Mouse (Mus musculus) CH12.LX (cell line): Measurements from ENCODE around the gene Grcc10. TPM values are rescaled to one million over a fixed set of nuclear protein-coding genes. Genes with fewer than 3 reads are reported as not detected.

ENCODE experiments used
- DNase-seq: peaks from one replicate; pipeline ENCODE4 v3.0.0-alpha.2; 2013; ENCODE audit errors: extremely low read depth
- H3K27ac ChIP-seq: 2 replicates; pipeline ENCODE4 v1.5.1; 2012; ENCODE audit warnings: low read depth, mild to moderate bottlenecking, control low read depth, moderate library complexity; ENCODE audit not compliant: insufficient read depth
- H3K27me3 ChIP-seq: replicated peaks from 2 replicates; pipeline ENCODE3; 2012; ENCODE audit warnings: inconsistent platforms
- H3K36me3 ChIP-seq, 2 experiments: replicated peaks in 1 of 2; 2 replicates each; pipeline versions ENCODE3 to v1.6.1; 2012; ENCODE audit warnings: inconsistent platforms in 1 of 2, low read length in 1 of 2, mild to moderate bottlenecking in 1 of 2, mixed read lengths in 1 of 2, moderate library complexity in 1 of 2; ENCODE audit not compliant: control insufficient read depth in 1 of 2, insufficient read depth in 1 of 2
- H3K4me1 ChIP-seq, 2 experiments: 2 replicates each; pipeline ENCODE4 v1.6.1; 2012; ENCODE audit warnings: inconsistent platforms in 1 of 2, moderate library complexity in 1 of 2; ENCODE audit not compliant: insufficient read depth in 2 of 2, control insufficient read depth in 1 of 2
- H3K4me2 ChIP-seq: 2 replicates; pipeline ENCODE4 v1.6.1; 2012; ENCODE audit warnings: low read depth, mild to moderate bottlenecking, control low read depth; ENCODE audit not compliant: poor library complexity, insufficient read depth, severe bottlenecking
- H3K4me3 ChIP-seq, 3 experiments: fragments of 150-350 bp in 1 of 3; sonication (generic) in 1 of 3; replicated peaks in 1 of 3; 2 replicates each; pipeline versions ENCODE3 to v1.5.1; 2011 to 2012; ENCODE audit warnings: low read depth in 2 of 3, low read length in 2 of 3, mild to moderate bottlenecking in 2 of 3, moderate library complexity in 2 of 3, control low read depth in 1 of 3, improper control_type of control experiment in 1 of 3, inconsistent platforms in 1 of 3, mixed read lengths in 1 of 3; ENCODE audit not compliant: poor library complexity in 1 of 3
- H3K79me2 ChIP-seq: replicated peaks from 2 replicates; pipeline ENCODE4 v1.6.1; 2012; ENCODE audit warnings: mild to moderate bottlenecking, moderate library complexity; ENCODE audit not compliant: control insufficient read depth, poor library complexity, insufficient read depth, severe bottlenecking; ENCODE audit errors: extremely low read depth
- H3K9ac ChIP-seq: 2 replicates; pipeline ENCODE4 v1.6.1; 2012; ENCODE audit warnings: low read depth, mild to moderate bottlenecking, control low read depth, moderate library complexity; ENCODE audit not compliant: insufficient read depth
- H3K9me3 ChIP-seq: replicated peaks from 2 replicates; pipeline ENCODE3; 2012; ENCODE audit warnings: low read length, inconsistent platforms, mixed read lengths
- BHLHE40 ChIP-seq: IDR thresholded peaks from 2 replicates; pipeline ENCODE4 v1.6.1; 2011; ENCODE audit warnings: mild to moderate bottlenecking, low read depth, low read length, improper control_type of control experiment
- CHD1 ChIP-seq: IDR thresholded peaks from 2 replicates; pipeline ENCODE4 v1.6.1; 2012; ENCODE audit warnings: low read depth, low read length, improper control_type of control experiment, inconsistent platforms
- CTCF ChIP-seq, 2 experiments: IDR thresholded peaks in 1 of 2; conservative IDR thresholded peaks in 1 of 2; 2 replicates each; pipeline ENCODE4 v1.5.1; 2011 to 2012; ENCODE audit warnings: low read depth in 2 of 2, low read length in 2 of 2, improper control_type of control experiment in 1 of 2, inconsistent platforms in 1 of 2, mild to moderate bottlenecking in 1 of 2, moderate library complexity in 1 of 2
- E2F4 ChIP-seq: IDR thresholded peaks from 2 replicates; pipeline ENCODE4 v1.6.1; 2011; ENCODE audit warnings: low read depth, low read length, improper control_type of control experiment; ENCODE audit not compliant: insufficient replicate concordance
- EP300 ChIP-seq: IDR thresholded peaks from 2 replicates; pipeline ENCODE4 v1.6.1; 2011; ENCODE audit warnings: low read length, improper control_type of control experiment
- HCFC1 ChIP-seq: IDR thresholded peaks from 2 replicates; pipeline ENCODE4 v1.6.1; 2012; ENCODE audit warnings: low read depth, mild to moderate bottlenecking, inconsistent platforms, low read length, improper control_type of control experiment
- JUND ChIP-seq: conservative IDR thresholded peaks from 2 replicates; pipeline ENCODE4 v1.6.1; 2011; ENCODE audit warnings: low read depth, low read length, improper control_type of control experiment
- MAFK ChIP-seq: IDR thresholded peaks from 2 replicates; pipeline ENCODE4 v1.6.1; 2011; ENCODE audit warnings: low read length, improper control_type of control experiment; ENCODE audit not compliant: insufficient replicate concordance
- MAX ChIP-seq: IDR thresholded peaks from 2 replicates; pipeline ENCODE4 v1.6.1; 2011; ENCODE audit warnings: low read length, improper control_type of control experiment
- MXI1 ChIP-seq: IDR thresholded peaks from 2 replicates; pipeline ENCODE4 v1.6.1; 2011; ENCODE audit warnings: mild to moderate bottlenecking, low read depth, low read length, improper control_type of control experiment
- MYC ChIP-seq: IDR thresholded peaks from 2 replicates; pipeline ENCODE4 v1.6.1; 2011; ENCODE audit warnings: low read depth, mild to moderate bottlenecking, improper control_type of control experiment, low read length
- PAX5 ChIP-seq: IDR thresholded peaks from 2 replicates; pipeline ENCODE4 v1.6.1; 2012; ENCODE audit warnings: low read length, inconsistent platforms, mixed read lengths
- POLR2A ChIP-seq: IDR thresholded peaks from 2 replicates; pipeline ENCODE4 v1.6.1; 2011; ENCODE audit warnings: low read depth, mild to moderate bottlenecking, improper control_type of control experiment, low read length
- POLR2AphosphoS2 ChIP-seq: IDR thresholded peaks from 2 replicates; pipeline ENCODE4 v1.6.1; 2011; ENCODE audit warnings: low read depth, low read length, improper control_type of control experiment
- RAD21 ChIP-seq: IDR thresholded peaks from 2 replicates; pipeline ENCODE4 v1.6.1; 2011; ENCODE audit warnings: low read depth, mild to moderate bottlenecking, low read length, improper control_type of control experiment, moderate library complexity
- RCOR1 ChIP-seq: conservative IDR thresholded peaks from 2 replicates; pipeline ENCODE4 v1.6.1; 2012; ENCODE audit warnings: low read depth, mild to moderate bottlenecking, inconsistent platforms, low read length, improper control_type of control experiment
- TCF12 ChIP-seq: IDR thresholded peaks from 2 replicates; pipeline ENCODE4 v1.6.1; 2014; ENCODE audit warnings: low read depth, mild to moderate bottlenecking, inconsistent platforms, low read length, improper control_type of control experiment
- USF2 ChIP-seq: conservative IDR thresholded peaks from 2 replicates; pipeline ENCODE4 v1.6.1; 2011; ENCODE audit warnings: low read depth, low read length, improper control_type of control experiment
- ZNF384 ChIP-seq: IDR thresholded peaks from 2 replicates; pipeline ENCODE4 v1.6.1; 2012; ENCODE audit warnings: low read depth, low read length, improper control_type of control experiment, inconsistent platforms
- dilution Hi-C: fragments of 300-500 bp; cut with MboI; formaldehyde crosslinking; loops from 2 replicates; pipeline ENCODE4 v1.14.3; 2020; ENCODE audit warnings: low sequenced_read_pairs; ENCODE audit not compliant: extremely low pct_unique_long_range_greater_than_20kb, extremely low pct_ligation_motif_present
- in situ Hi-C: fragments of 300-500 bp; cut with MboI; formaldehyde crosslinking; loops from 3 replicates; pipeline ENCODE4 v1.14.3; 2019; ENCODE audit warnings: low sequenced_read_pairs, low pct_ligation_motif_present, low pct_unique_long_range_greater_than_20kb, mixed read lengths
- polyA plus RNA-seq: library from polyadenylated mRNA; unstranded; fragments of >175 nt; gene quantifications from 2 replicates; pipeline ENCODE4 v1.2.1, GENCODE M21; 2012; ENCODE audit warnings: low read depth; ENCODE audit not compliant: insufficient read length
- total RNA-seq, 2 experiments: library from RNA; depleted of rRNA; stranded (reverse); fragments of 300-350 nt in 1 of 2; fragments of >200 nt in 1 of 2; gene quantifications; 2 replicates each; pipeline ENCODE4 v1.2.3; 2012 to 2014

Gene Grcc10
- total and polyA plus RNA-seq, 3 experiments, result 64.3 to 197 (median 88.4) TPM

GRCm38 (mm10) chr6:124701338-124701737 is 39.8 kb downstream of the Grcc10 start:
- TF ChIP-seq EP300, result no peak
- peak in 1 of 2 experiments; percentile 51; a peak in 2 of 4 replicates for TF ChIP-seq CTCF (conservative IDR thresholded peaks at IDR 0.05 in 1 of 2, IDR thresholded peaks at IDR 0.05 in 1 of 2; ENCODE audit: low read depth in 2 of 2, low read length in 2 of 2)
- peak; percentile 34; the same call in 1 of the 2 replicates for TF ChIP-seq POLR2AphosphoS2
- TF ChIP-seq RAD21, result peak; percentile 41
- TF ChIP-seq POLR2A, result 0 out of 2 replicates have a peak, but pooled peaks have one; percentile 14
- no peak for TF ChIP-seq USF2
- TF ChIP-seq HCFC1, result no peak
- no peak for TF ChIP-seq MAFK
- peaks cover 24 to 67% of the 10 kb centered on the region in 2 experiments for H3K4me1 ChIP-seq
- H3K79me2 ChIP-seq, result peaks cover 20% of the 10 kb centered on the region
- no peak overlapping the region for H3K4me3 ChIP-seq
- peaks cover 68 to 87% of the 10 kb centered on the region in 2 experiments for H3K36me3 ChIP-seq
- no peak for DNase-seq
- dilution Hi-C loops (no loop called here), in situ Hi-C loops (no loop called here)
- H3K27ac ChIP-seq, result no peak overlapping the region
- H3K4me2 ChIP-seq, result no peak overlapping the region
- no peaks in the 10 kb centered on the region for H3K9me3 ChIP-seq
- no peak overlapping the region for H3K9ac ChIP-seq
- no peaks in the 10 kb centered on the region for H3K27me3 ChIP-seq

DNA sequence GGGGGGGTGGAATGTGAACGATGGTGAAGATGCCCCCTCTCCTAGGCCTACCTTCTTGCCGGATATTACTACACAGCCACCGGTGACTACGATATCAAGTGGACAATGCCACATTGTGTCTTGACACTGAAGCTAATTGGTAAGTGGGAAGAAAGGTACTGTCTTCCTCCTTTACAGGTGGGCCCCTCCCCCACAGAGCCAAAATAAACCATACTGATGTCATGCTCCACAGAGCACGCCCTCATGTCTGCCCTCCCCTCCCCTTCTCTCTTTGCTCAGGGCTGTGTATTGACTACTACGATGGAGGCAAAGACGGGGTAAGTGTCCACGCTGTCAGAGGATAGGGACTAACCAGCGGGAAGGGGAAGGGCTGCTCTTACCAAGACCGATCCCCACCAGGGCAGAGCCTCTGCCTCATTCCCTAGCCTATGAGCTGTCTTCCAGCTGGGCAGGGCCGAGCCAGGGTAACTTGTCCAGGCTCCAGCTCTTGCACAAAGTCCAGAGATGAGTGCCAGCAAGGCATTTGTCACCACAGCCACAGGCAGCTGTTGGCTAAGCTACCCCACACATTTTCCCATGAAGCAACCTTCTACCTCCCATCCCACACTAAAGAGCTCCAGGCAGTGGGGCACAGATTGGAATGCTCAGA is 41.1 kb downstream of the Grcc10 start:
- no peak overlapping the region for H3K4me3 ChIP-seq
- TF ChIP-seq MYC, result no peak
- no peak for TF ChIP-seq ZNF384
- TF ChIP-seq MAX, result no peak
- no peak for TF ChIP-seq MXI1
- TF ChIP-seq BHLHE40, result no peak
- TF ChIP-seq CTCF (conservative IDR thresholded peaks at IDR 0.05 in 1 of 2, IDR thresholded peaks at IDR 0.05 in 1 of 2; ENCODE audit: low read depth in 2 of 2, low read length in 2 of 2), result no peak
- TF ChIP-seq JUND, result no peak
- no peak for TF ChIP-seq CHD1
- TF ChIP-seq RCOR1, result no peak
- TF ChIP-seq PAX5, result no peak
- no peak for TF ChIP-seq E2F4
- no peak for TF ChIP-seq TCF12
- TF ChIP-seq, all 38 proteins: peak for 0
- H3K4me2 ChIP-seq, result no peak overlapping the region
- DNase-seq, result no peak
- no peaks in the 10 kb centered on the region for H3K27me3 ChIP-seq
- H3K79me2 ChIP-seq, result peaks cover 8% of the 10 kb centered on the region
- peaks cover 15 to 54% of the 10 kb centered on the region in 2 experiments for H3K4me1 ChIP-seq
- H3K9me3 ChIP-seq, result no peaks in the 10 kb centered on the region
- H3K36me3 ChIP-seq, result peaks cover 65 to 83% of the 10 kb centered on the region in 2 experiments
- no peak overlapping the region for H3K9ac ChIP-seq
- in situ Hi-C loops (no loop called here), dilution Hi-C loops (no loop called here)
- H3K27ac ChIP-seq, result peak overlapping the region; percentile 8; the same call in 1 of the 2 replicates
